Mouse (Mus musculus) neural tube, embryonic 14.5 days (tissue): ENCODE results near the gene Gm8890. TPM values are rescaled to one million over a fixed set of nuclear protein-coding genes. Genes with fewer than 3 reads are reported as not detected.
"Not testable (repeated sequence)": the region's sequence is repeated elsewhere in the genome, so short reads cannot be mapped to it uniquely, and the experiment has no call there.

Experiments used
- ATAC-seq: fragments of 200-750 bp; cut with Nextera tagmentation; 2 replicates; pipeline ENCODE4 v1.8.0; 2017; ENCODE audit warnings: low read depth, mild to moderate bottlenecking, moderate TSS enrichment, moderate library complexity
- H3K27ac ChIP-seq: fragments of 300-500 bp; sonication (generic); 2 replicates; pipeline ENCODE4 v1.5.1; 2014; ENCODE audit warnings: low read depth, mild to moderate bottlenecking, control low read depth, low read length, moderate library complexity, mixed read lengths
- H3K27me3 ChIP-seq: fragments of 300-500 bp; sonication (generic); 2 replicates; pipeline ENCODE4 v1.6.1; 2014; ENCODE audit warnings: low read length; ENCODE audit not compliant: control insufficient read depth, insufficient read depth
- H3K36me3 ChIP-seq: fragments of 300-500 bp; sonication (generic); 2 replicates; pipeline ENCODE4 v1.6.1; 2014; ENCODE audit warnings: low read length, mixed read lengths; ENCODE audit not compliant: control insufficient read depth, insufficient read depth
- H3K4me1 ChIP-seq: fragments of 300-500 bp; sonication (generic); 2 replicates; pipeline ENCODE4 v1.6.1; 2014; ENCODE audit warnings: low read length; ENCODE audit not compliant: control insufficient read depth, insufficient read depth
- H3K4me2 ChIP-seq: fragments of 300-500 bp; sonication (generic); 2 replicates; pipeline ENCODE4 v1.6.1; 2014; ENCODE audit warnings: mild to moderate bottlenecking, low read depth, low read length, control low read depth
- H3K4me3 ChIP-seq: fragments of 300-500 bp; sonication (generic); 2 replicates; pipeline ENCODE4 v1.5.1; 2014; ENCODE audit warnings: low read depth, low read length, control low read depth, mixed read lengths
- H3K9ac ChIP-seq: fragments of 300-500 bp; sonication (generic); replicated peaks from 2 replicates; pipeline ENCODE4 v1.6.1; 2014; ENCODE audit warnings: low read depth, mild to moderate bottlenecking, control low read depth, low read length, mixed read lengths
- H3K9me3 ChIP-seq: fragments of 300-500 bp; sonication (generic); 2 replicates; pipeline ENCODE4 v1.6.1; 2016; ENCODE audit warnings: low read length; ENCODE audit not compliant: control insufficient read depth
- WGBS: fragments of 180-500 bp; shearing (Covaris S2); extraction: QIAGEN DNeasy Blood & Tissue Kit; methylation state at CpG from one replicate; pipeline ENCODE4 v1.1.7; 2014; 5-methylcytosine and 5-hydroxymethylcytosine counted together
- polyA plus RNA-seq: library from polyadenylated mRNA; unstranded; fragments of >200 nt; fragmentation: Nextera tagmentation; extraction: Ambion mirVana; gene quantifications from 2 replicates; pipeline ENCODE4 v1.2.1, GENCODE M21; 2014

Gm8890 gene
- polyA plus RNA-seq, result 1.5 TPM in 1 of 2 replicates, not detected in the other

GRCm38 (mm10) chr5:11255733-11256132, at the start of gene Gm8890:
Gene Gm8890, plus strand, starts transcription at chr5:11256033.
- H3K4me1 ChIP-seq, H3K27ac ChIP-seq, H3K4me2 ChIP-seq, H3K27me3 ChIP-seq, H3K36me3 ChIP-seq, ATAC-seq, H3K9me3 ChIP-seq, H3K9ac ChIP-seq, H3K4me3 ChIP-seq: not testable (repeated sequence)
- no CpG with 5 or more reads among the region's 2 CpGs for WGBS

DNA sequence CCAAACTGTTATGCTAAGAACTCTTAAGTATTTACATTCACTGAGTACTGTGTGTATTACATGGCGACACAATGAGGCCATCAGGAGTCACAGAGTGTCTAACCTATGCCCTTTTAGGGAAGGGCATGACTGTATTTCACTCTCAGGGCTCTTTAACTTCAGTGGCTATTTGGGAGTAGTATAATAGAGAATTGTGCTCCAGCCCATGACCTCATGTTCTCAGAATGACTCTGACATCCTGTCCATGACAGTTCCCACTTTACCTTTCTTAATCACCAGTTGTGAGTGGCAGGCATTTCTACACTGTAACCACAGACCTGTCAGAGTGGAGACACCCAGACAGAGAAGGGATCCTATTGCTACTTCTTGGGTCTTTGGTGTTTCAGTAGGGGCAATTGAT, 388 bp downstream of the Gm8890 start:
- not testable (repeated sequence) for H3K9ac ChIP-seq, H3K4me1 ChIP-seq, H3K9me3 ChIP-seq, H3K27ac ChIP-seq, H3K36me3 ChIP-seq, H3K4me2 ChIP-seq, H3K27me3 ChIP-seq, ATAC-seq, H3K4me3 ChIP-seq
- WGBS, result 63% methylated on average over 1 of the region's 1 CpGs

Other genes with a start within 250 kb of the Gm8890 start
- 0.86 TPM in 1 of 2 replicates, not detected in the other for gene Gm8879, start 128.4 kb upstream of the Gm8890 start, polyA plus RNA-seq
- gene Gm5861, start 73.0 kb upstream of the Gm8890 start, polyA plus RNA-seq, result not detected in 2 replicates
- gene Speer1, start 85.5 kb downstream of the Gm8890 start, polyA plus RNA-seq, result not detected in 2 replicates
- gene Gm8897, start 160.4 kb downstream of the Gm8890 start, polyA plus RNA-seq, result not detected in 2 replicates
- gene Gm8906, start 246.7 kb downstream of the Gm8890 start, polyA plus RNA-seq, result not detected in 2 replicates